Mouse (Mus musculus) kidney, postnatal 0 days (tissue): ENCODE measurements around the gene Kbtbd12. TPM values are rescaled to one million over a fixed set of nuclear protein-coding genes. Genes with fewer than 3 reads are reported as not detected.
A peak's percentile ranks its signal among the peaks of the same experiment; 100 is the strongest.

Experiments used
- ATAC-seq: fragments of 200-750 bp; cut with Nextera tagmentation; replicated peaks from 2 replicates; pipeline ENCODE4 v1.8.0; 2017; ENCODE audit warnings: low read depth, moderate number of reproducible peaks, moderate TSS enrichment, moderate library complexity; ENCODE audit not compliant: low FRiP score
- DNase-seq: peaks from one replicate; pipeline ENCODE4 v3.0.0-alpha.2; 2016; ENCODE audit warnings: low spot score
- H3K27ac ChIP-seq: fragments of 300-500 bp; sonication (generic); 2 replicates; pipeline ENCODE4 v1.5.1; 2014; ENCODE audit warnings: mild to moderate bottlenecking
- H3K27me3 ChIP-seq: fragments of 300-500 bp; sonication (generic); 2 replicates; pipeline ENCODE4 v1.6.1; 2014; ENCODE audit warnings: low read length, mixed read lengths; ENCODE audit not compliant: insufficient read depth
- H3K36me3 ChIP-seq: fragments of 300-500 bp; sonication (generic); 2 replicates; pipeline ENCODE4 v1.6.1; 2014; ENCODE audit warnings: low read length, mixed read lengths; ENCODE audit not compliant: insufficient read depth
- H3K4me1 ChIP-seq: fragments of 300-500 bp; sonication (generic); replicated peaks from 2 replicates; pipeline ENCODE4 v1.6.1; 2014; ENCODE audit warnings: antibody characterized with exemption, low read length, mixed read lengths; ENCODE audit not compliant: insufficient read depth
- H3K4me2 ChIP-seq: fragments of 300-500 bp; sonication (generic); 2 replicates; pipeline ENCODE4 v1.6.1; 2014; ENCODE audit warnings: mild to moderate bottlenecking, low read length, moderate library complexity, mixed read lengths
- H3K4me3 ChIP-seq: fragments of 300-500 bp; sonication (generic); replicated peaks from 2 replicates; pipeline ENCODE4 v1.5.1; 2014; ENCODE audit warnings: low read depth, low read length
- H3K9ac ChIP-seq: fragments of 300-500 bp; sonication (generic); 2 replicates; pipeline ENCODE4 v1.6.1; 2014; ENCODE audit warnings: low read depth, low read length
- H3K9me3 ChIP-seq: fragments of 300-500 bp; sonication (generic); replicated peaks from 2 replicates; pipeline ENCODE4 v1.6.1; 2016; ENCODE audit warnings: low read length, inconsistent platforms, mixed read lengths
- CTCF ChIP-seq: IDR thresholded peaks from 2 replicates; pipeline ENCODE4 v1.5.1; 2016; ENCODE audit warnings: antibody characterized with exemption, low read depth, mild to moderate bottlenecking, moderate library complexity
- WGBS: fragments of 180-500 bp; shearing (Covaris S2); extraction: QIAGEN DNeasy Blood & Tissue Kit; methylation state at CpG from one replicate; pipeline ENCODE4 v1.1.7; 2014; 5-methylcytosine and 5-hydroxymethylcytosine counted together
- polyA plus RNA-seq: library from polyadenylated mRNA; unstranded; fragments of >200 nt; fragmentation: Nextera tagmentation; extraction: Ambion mirVana; gene quantifications from 2 replicates; pipeline ENCODE4 v1.2.1, GENCODE M21; 2015

Gene Kbtbd12
- polyA plus RNA-seq, 1 experiment from 2014 or later, result not detected

GRCm38 (mm10) chr6:88615352-88615751 is 22.4 kb downstream of the Kbtbd12 start:
- Histone ChIP-seq H3K36me3 (no peaks in the 10 kb centered on the region), H3K9ac (no peak overlapping the region), H3K27me3 (no peaks in the 10 kb centered on the region), H3K4me2 (no peak overlapping the region), H3K4me3 (no peak overlapping the region), H3K4me1 (no peaks in the 10 kb centered on the region), H3K9me3 (no peaks in the 10 kb centered on the region), H3K27ac (no peak overlapping the region)
- no peak for TF ChIP-seq CTCF
- no peak for DNase-seq
- ATAC-seq, result no peak
- 63% methylated on average over 2 of the region's 2 CpGs for WGBS

GRCm38 (mm10) chr6:88606417-88606816 is 31.3 kb downstream of the Kbtbd12 start:
- H3K4me2 ChIP-seq, result no peak overlapping the region
- WGBS, result 64% methylated on average over 2 of the region's 2 CpGs
- H3K4me1 ChIP-seq, result no peaks in the 10 kb centered on the region
- TF ChIP-seq CTCF, result no peak
- no peak overlapping the region for H3K4me3 ChIP-seq
- no peaks in the 10 kb centered on the region for H3K9me3 ChIP-seq
- no peaks in the 10 kb centered on the region for H3K27me3 ChIP-seq
- no peak overlapping the region for H3K27ac ChIP-seq
- DNase-seq (no peak), ATAC-seq (no peak)
- H3K36me3 ChIP-seq, result no peaks in the 10 kb centered on the region
- H3K9ac ChIP-seq, result no peak overlapping the region

- Histone ChIP-seq H3K4me1 (no peaks in the 10 kb centered on the region), H3K4me2 (no peak overlapping the region), H3K27ac (no peak overlapping the region), H3K4me3 (no peak overlapping the region), H3K27me3 (no peaks in the 10 kb centered on the region), H3K36me3 (no peaks in the 10 kb centered on the region), H3K9me3 (no peaks in the 10 kb centered on the region), H3K9ac (no peak overlapping the region)
- 90% methylated on average over 2 of the region's 2 CpGs for WGBS
- TF ChIP-seq CTCF, result no peak
- no peak for DNase-seq
- ATAC-seq, result no peak
These were observed 32.0 kb downstream of the Kbtbd12 start for GRCm38 (mm10) chr6:88605715-88606114.

GRCm38 (mm10) chr6:88605235-88605634 is 32.5 kb downstream of the Kbtbd12 start:
- DNase-seq (no peak), ATAC-seq (no peak)
- no peaks in the 10 kb centered on the region for H3K4me1 ChIP-seq
- H3K4me3 ChIP-seq, result no peak overlapping the region
- no peaks in the 10 kb centered on the region for H3K27me3 ChIP-seq
- no peak overlapping the region for H3K9ac ChIP-seq
- no peaks in the 10 kb centered on the region for H3K36me3 ChIP-seq
- no peak for TF ChIP-seq CTCF
- H3K9me3 ChIP-seq, result no peaks in the 10 kb centered on the region
- H3K4me2 ChIP-seq, result no peak overlapping the region
- H3K27ac ChIP-seq, result no peak overlapping the region
- 74% methylated on average over 2 of the region's 2 CpGs for WGBS

- ATAC-seq (no peak), DNase-seq (no peak)
- 78% methylated on average over 2 of the region's 2 CpGs for WGBS
- no peaks in the 10 kb centered on the region for H3K36me3 ChIP-seq
- no peak overlapping the region for H3K4me2 ChIP-seq
- no peak for TF ChIP-seq CTCF
- no peaks in the 10 kb centered on the region for H3K9me3 ChIP-seq
- H3K4me1 ChIP-seq, result no peaks in the 10 kb centered on the region
- no peak overlapping the region for H3K27ac ChIP-seq
- no peaks in the 10 kb centered on the region for H3K27me3 ChIP-seq
- no peak overlapping the region for H3K4me3 ChIP-seq
- H3K9ac ChIP-seq, result no peak overlapping the region
These were observed 41.6 kb downstream of the Kbtbd12 start for GRCm38 (mm10) chr6:88596108-88596507.

GRCm38 (mm10) chr6:88592367-88592766 is 45.4 kb downstream of the Kbtbd12 start:
- H3K27ac ChIP-seq, result no peak overlapping the region
- no peak for ATAC-seq
- TF ChIP-seq CTCF, result no peak
- no peak overlapping the region for H3K4me2 ChIP-seq
- H3K9me3 ChIP-seq, result no peaks in the 10 kb centered on the region
- no peak overlapping the region for H3K9ac ChIP-seq
- H3K36me3 ChIP-seq, result no peaks in the 10 kb centered on the region
- H3K4me1 ChIP-seq, result no peaks in the 10 kb centered on the region
- WGBS, result 82% methylated on average over 6 of the region's 6 CpGs
- DNase-seq, result peak; percentile 12
- H3K27me3 ChIP-seq, result no peaks in the 10 kb centered on the region
- H3K4me3 ChIP-seq, result no peak overlapping the region

GRCm38 (mm10) chr6:88590231-88590630 is 47.5 kb downstream of the Kbtbd12 start:
- Histone ChIP-seq H3K9me3 (no peaks in the 10 kb centered on the region), H3K9ac (no peak overlapping the region), H3K4me3 (no peak overlapping the region), H3K27ac (no peak overlapping the region), H3K4me1 (no peaks in the 10 kb centered on the region), H3K36me3 (no peaks in the 10 kb centered on the region), H3K4me2 (no peak overlapping the region), H3K27me3 (no peaks in the 10 kb centered on the region)
- WGBS, result 81% methylated on average over 4 of the region's 4 CpGs
- DNase-seq, result no peak
- ATAC-seq, result no peak
- no peak for TF ChIP-seq CTCF
